Mouse (Mus musculus): ENCODE results near the gene Mr1.

- no peak for TF ChIP-seq CTCF (IDR thresholded peaks at IDR 0.05; ENCODE audit: extremely low read depth, insufficient read depth, low read length)
- no peak for TF ChIP-seq POLR2A (IDR thresholded peaks at IDR 0.05; ENCODE audit: extremely low read depth, insufficient read depth, low read length)
Observed at GRCm38 (mm10) chr1:155090327-155090726, 56.3 kb downstream of the Mr1 start.

All from cortical plate, adult 2 months (tissue).